Mouse (Mus musculus) heart, adult 2 months (tissue): ENCODE measurements around the gene Prkcq. TPM values are rescaled to one million over a fixed set of nuclear protein-coding genes. Genes with fewer than 3 reads are reported as not detected.

Source experiments
- DNase-seq, 2 experiments: peaks; one replicate each; pipeline ENCODE4 v3.0.0; 2021
- H3K27ac ChIP-seq: fragments of 200-600 bp; 2 replicates; pipeline ENCODE4 v1.8.1; 2022
- H3K27me3 ChIP-seq: fragments of 200-500 bp; 2 replicates; pipeline ENCODE4 v1.6.1; 2012; ENCODE audit warnings: mild to moderate bottlenecking, low read length, inconsistent platforms, mixed read lengths; ENCODE audit not compliant: control insufficient read depth, insufficient read depth
- H3K36me3 ChIP-seq: fragments of 200-500 bp; 2 replicates; pipeline ENCODE4 v1.6.1; 2012; ENCODE audit warnings: low read length, inconsistent platforms; ENCODE audit not compliant: control insufficient read depth, insufficient read depth
- H3K4me1 ChIP-seq: fragments of 200-500 bp; 2 replicates; pipeline ENCODE4 v1.6.1; 2011; ENCODE audit warnings: low read length; ENCODE audit not compliant: control insufficient read depth, insufficient read depth
- H3K4me3 ChIP-seq: fragments of 200-600 bp; 2 replicates; pipeline ENCODE4 v1.8.1; 2022
- H3K79me2 ChIP-seq: fragments of 200-500 bp; replicated peaks from 2 replicates; pipeline ENCODE4 v1.6.1; 2012; ENCODE audit warnings: mild to moderate bottlenecking, inconsistent platforms, low read length, moderate library complexity, mixed read lengths; ENCODE audit not compliant: control insufficient read depth, insufficient read depth
- H3K9ac ChIP-seq: fragments of 200-500 bp; 2 replicates; pipeline ENCODE4 v1.6.1; 2012; ENCODE audit warnings: low read depth, mild to moderate bottlenecking, control low read depth, inconsistent platforms, low read length, mixed read lengths
- CTCF ChIP-seq: fragments of 200-600 bp; IDR thresholded peaks from 2 replicates; pipeline ENCODE4 v1.8.1; 2022; ENCODE audit warnings: antibody characterized with exemption, mild to moderate bottlenecking, moderate library complexity
- EP300 ChIP-seq: fragments of 200-500 bp; IDR thresholded peaks from 2 replicates; pipeline ENCODE4 v1.6.1; 2011; ENCODE audit warnings: low read depth, low read length, control low read depth; ENCODE audit not compliant: insufficient read depth
- POLR2A ChIP-seq: fragments of 200-500 bp; IDR thresholded peaks from 2 replicates; pipeline ENCODE4 v1.6.1; 2011; ENCODE audit warnings: mild to moderate bottlenecking, low read depth, low read length, control low read depth; ENCODE audit not compliant: insufficient read depth
- WGBS: fragments of 180-500 bp; shearing (Covaris S2); methylation state at CpG from one replicate; pipeline ENCODE4 v1.1.7; 2018; 5-methylcytosine and 5-hydroxymethylcytosine counted together
- intact Hi-C: fragments of 180-260 bp; cut with DNase I; formaldehyde crosslinking; loops from one replicate; pipeline ENCODE4 v1.15.1; 2025
- polyA plus RNA-seq: library from polyadenylated mRNA; depleted of rRNA; stranded (reverse); fragments of >200 nt; gene quantifications from 2 replicates; pipeline ENCODE4 v1.2.3, GENCODE M21; 2012
- total RNA-seq, 2 experiments: library from RNA; stranded (reverse); gene quantifications; 2 replicates each; pipeline ENCODE4 v1.2.3; 2021

The Prkcq gene
- total and polyA plus RNA-seq, 3 experiments, result 1.1 to 3.3 (median 2.6) TPM

GRCm38 (mm10) chr2:11300362-11300761 lies 128.5 kb downstream of the Prkcq start:
- no peak for TF ChIP-seq EP300
- TF ChIP-seq POLR2A, result no peak
- TF ChIP-seq CTCF, result no peak
- Histone ChIP-seq H3K27me3 (no peaks in the 10 kb centered on the region), H3K79me2 (no peaks in the 10 kb centered on the region), H3K4me3 (no peak overlapping the region), H3K4me1 (no peaks in the 10 kb centered on the region), H3K36me3 (no peaks in the 10 kb centered on the region), H3K9ac (no peak overlapping the region), H3K27ac (no peak overlapping the region)
- 73% methylated on average over 6 of the region's 6 CpGs for WGBS
- intact Hi-C loops, result no loop called here
- no peak for DNase-seq

- intact Hi-C loops, result loop anchor here (5.0 kb wide), 1 partner anchor 208 kb away; no protein-coding TSS in a partner anchor
- WGBS, result 36% methylated on average over 10 of the region's 10 CpGs
- DNase-seq, result no peak
- Histone ChIP-seq H3K4me3 (no peak overlapping the region), H3K36me3 (no peaks in the 10 kb centered on the region), H3K27me3 (no peaks in the 10 kb centered on the region), H3K79me2 (no peaks in the 10 kb centered on the region), H3K9ac (no peak overlapping the region), H3K4me1 (no peaks in the 10 kb centered on the region), H3K27ac (no peak overlapping the region)
- TF ChIP-seq CTCF (peak; percentile 64), POLR2A (no peak)
Observed at GRCm38 (mm10) chr2:11320241-11320640, 148.3 kb downstream of the Prkcq start.

- H3K27ac ChIP-seq, result no peak overlapping the region
- DNase-seq, result no peak
- intact Hi-C loops, result loop anchor here (5.0 kb wide), 1 partner anchor 210 kb away; no protein-coding TSS in a partner anchor
- TF ChIP-seq EP300 (no peak), CTCF (no peak), POLR2A (no peak)
- no peak overlapping the region for H3K9ac ChIP-seq
- no peaks in the 10 kb centered on the region for H3K36me3 ChIP-seq
- no peaks in the 10 kb centered on the region for H3K79me2 ChIP-seq
- H3K4me3 ChIP-seq, result no peak overlapping the region
- H3K4me1 ChIP-seq, result no peaks in the 10 kb centered on the region
- H3K27me3 ChIP-seq, result no peaks in the 10 kb centered on the region
- 47% methylated on average over 3 of the region's 3 CpGs for WGBS
Observed at GRCm38 (mm10) chr2:11322396-11322795, 150.5 kb downstream of the Prkcq start.

DNA sequence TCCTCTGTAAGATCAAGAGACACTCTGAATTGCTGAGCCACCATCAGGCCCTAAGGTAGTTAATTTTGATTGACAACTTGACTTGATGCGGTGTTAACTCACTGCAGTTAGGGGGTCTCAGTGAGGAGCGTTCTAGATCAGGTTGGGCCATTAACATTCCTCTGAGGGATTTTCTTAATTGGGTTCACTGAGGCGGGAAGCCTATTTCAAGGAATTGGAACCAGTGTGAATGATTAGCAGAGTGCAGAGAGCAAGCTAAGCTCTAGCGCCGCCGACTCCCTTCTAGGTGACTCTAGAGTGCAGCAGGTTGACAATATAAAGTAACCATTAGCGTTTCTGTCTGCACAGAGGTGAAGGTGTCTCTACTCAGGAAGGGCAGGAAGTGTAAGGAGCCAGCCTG lies 155.4 kb downstream of the Prkcq start:
- no peaks in the 10 kb centered on the region for H3K79me2 ChIP-seq
- intact Hi-C loops, result no loop called here
- no peaks in the 10 kb centered on the region for H3K4me1 ChIP-seq
- no peaks in the 10 kb centered on the region for H3K36me3 ChIP-seq
- no peak for DNase-seq
- H3K4me3 ChIP-seq, result no peak overlapping the region
- 61% methylated on average over 7 of the region's 7 CpGs for WGBS
- H3K9ac ChIP-seq, result no peak overlapping the region
- no peak for TF ChIP-seq POLR2A
- no peak for TF ChIP-seq CTCF
- no peak for TF ChIP-seq EP300
- H3K27me3 ChIP-seq, result peaks cover 1% of the 10 kb centered on the region; the same call in 1 of the 2 replicates
- H3K27ac ChIP-seq, result no peak overlapping the region

GRCm38 (mm10) chr2:11329407-11330224 lies 157.7 kb downstream of the Prkcq start:
- intact Hi-C loops, result loop anchor here (5.0 to 10.0 kb wide), 3 partner anchors 48 to 358 kb away; no protein-coding TSS in a partner anchor
- Histone ChIP-seq H3K4me3 (no peak overlapping the region), H3K79me2 (no peaks in the 10 kb centered on the region), H3K36me3 (no peaks in the 10 kb centered on the region), H3K27me3 (peaks cover 1% of the 10 kb centered on the region; the same call in 1 of the 2 replicates), H3K4me1 (no peaks in the 10 kb centered on the region; the same call in 1 of the 2 replicates), H3K27ac (no peak overlapping the region), H3K9ac (no peak overlapping the region)
- 18% methylated on average over 10 of the region's 10 CpGs for WGBS
- no peak for TF ChIP-seq CTCF
- TF ChIP-seq POLR2A, result no peak
- TF ChIP-seq EP300, result no peak
- DNase-seq, result no peak
